Mouse (Mus musculus): ENCODE data around the gene Ints2.

- TF ChIP-seq POLR2A (IDR thresholded peaks at IDR 0.05; ENCODE audit: insufficient read depth, low read depth, low read length) (no peak), EP300 (IDR thresholded peaks at IDR 0.05; ENCODE audit: insufficient read depth, low read depth, low read length) (no peak)
Observed at GRCm38 (mm10) chr11:86278442-86279102, 21.2 kb upstream of the Ints2 start.
